Mouse (Mus musculus) left cerebral cortex, adult 9 months (tissue): ENCODE measurements around the gene Hist1h2ad.
"Not testable (repeated sequence)": the region's sequence is repeated elsewhere in the genome, so short reads cannot be mapped to it uniquely, and the experiment has no call there.

ENCODE experiments used
- DNase-seq, 2 experiments: peaks; one replicate each; pipeline ENCODE4 v3.0.0; 2022; ENCODE audit warnings: low spot score in 2 of 2

Gene Hist1h2ad

DNA sequence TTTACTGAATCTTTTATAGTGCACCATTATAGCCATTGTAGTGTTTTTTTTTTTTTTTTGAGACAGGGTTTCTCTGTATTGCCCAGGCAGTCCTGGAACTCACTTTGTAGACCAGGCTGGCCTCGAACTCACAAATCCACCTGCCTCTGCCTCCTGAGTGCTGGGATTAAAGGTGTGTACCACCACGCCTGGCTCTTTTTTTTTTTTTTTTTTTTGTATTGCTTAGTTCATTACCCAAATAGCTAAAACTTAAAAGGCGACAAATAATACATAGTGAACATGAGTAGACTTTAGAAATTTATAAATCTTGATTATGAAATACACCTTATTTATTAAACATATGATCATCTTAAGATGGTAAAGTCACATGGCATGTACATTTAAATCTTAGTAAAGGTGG lies 32.7 kb upstream of the Hist1h2ad start:
- no peak for DNase-seq

DNA sequence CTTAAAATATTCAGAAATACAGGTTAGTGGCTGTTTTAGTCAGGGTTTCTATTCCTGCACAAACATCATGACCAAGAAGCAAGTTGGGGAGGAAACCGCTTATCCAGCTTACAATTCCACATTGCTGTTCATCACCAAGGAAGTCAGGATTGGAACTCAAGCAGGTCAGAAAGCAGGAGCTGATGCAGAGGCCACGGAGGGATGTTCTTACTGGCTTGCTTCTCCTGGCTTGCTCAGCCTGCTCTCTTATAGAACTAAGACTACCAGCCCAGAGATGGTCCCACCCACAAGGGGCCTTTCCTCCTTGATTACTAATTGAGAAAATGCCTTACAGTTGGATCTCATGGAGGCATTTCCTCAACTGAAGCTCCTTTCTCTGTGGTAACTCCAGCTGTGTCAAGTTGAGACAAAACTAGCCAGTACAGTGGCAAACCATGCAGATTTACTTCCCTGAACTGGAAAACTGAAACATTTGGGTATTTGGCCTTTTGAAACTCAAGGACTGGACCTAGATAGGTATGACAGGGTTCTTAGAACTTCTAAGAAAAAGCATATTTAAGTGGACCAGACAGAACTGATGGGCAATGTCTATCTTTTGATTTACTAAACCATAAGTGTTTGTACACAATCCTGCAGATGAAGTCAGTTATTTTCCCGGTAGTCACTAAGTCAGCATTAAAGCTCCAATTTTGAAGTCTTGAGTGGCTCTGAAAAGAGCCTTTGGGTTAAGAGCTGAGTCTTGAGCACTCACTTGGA lies 31.8 kb upstream of the Hist1h2ad start:
- not testable (repeated sequence) for DNase-seq

DNA sequence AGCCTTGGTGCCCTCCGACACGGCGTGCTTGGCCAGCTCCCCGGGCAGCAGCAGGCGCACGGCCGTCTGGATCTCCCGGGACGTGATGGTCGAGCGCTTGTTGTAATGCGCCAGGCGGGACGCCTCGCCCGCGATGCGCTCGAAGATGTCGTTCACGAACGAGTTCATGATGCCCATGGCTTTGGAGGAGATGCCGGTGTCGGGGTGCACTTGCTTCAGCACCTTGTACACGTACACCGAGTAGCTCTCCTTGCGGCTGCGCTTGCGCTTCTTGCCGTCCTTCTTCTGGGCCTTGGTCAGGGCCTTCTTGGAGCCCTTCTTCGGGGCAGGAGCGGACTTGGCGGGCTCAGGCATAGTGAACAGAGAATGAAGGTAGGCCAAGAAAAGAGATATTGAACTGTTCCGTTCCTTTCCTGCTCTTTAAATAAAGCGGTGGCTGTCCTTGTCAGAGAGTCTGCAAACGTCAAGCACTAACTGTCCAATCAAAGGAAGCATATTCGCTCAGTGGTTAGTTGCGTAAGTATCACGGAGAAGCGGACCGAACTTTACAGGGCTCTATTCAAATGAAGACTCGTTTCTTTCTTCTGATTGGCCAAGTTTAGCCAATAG lies 31.1 kb upstream of the Hist1h2ad start, which contains the start of gene Hist1h2bh:
Hist1h2bh (minus strand) TSS at position 394 of the 609 bp plus-strand sequence.
- DNase-seq = peak; percentile 82 to 86

DNA sequence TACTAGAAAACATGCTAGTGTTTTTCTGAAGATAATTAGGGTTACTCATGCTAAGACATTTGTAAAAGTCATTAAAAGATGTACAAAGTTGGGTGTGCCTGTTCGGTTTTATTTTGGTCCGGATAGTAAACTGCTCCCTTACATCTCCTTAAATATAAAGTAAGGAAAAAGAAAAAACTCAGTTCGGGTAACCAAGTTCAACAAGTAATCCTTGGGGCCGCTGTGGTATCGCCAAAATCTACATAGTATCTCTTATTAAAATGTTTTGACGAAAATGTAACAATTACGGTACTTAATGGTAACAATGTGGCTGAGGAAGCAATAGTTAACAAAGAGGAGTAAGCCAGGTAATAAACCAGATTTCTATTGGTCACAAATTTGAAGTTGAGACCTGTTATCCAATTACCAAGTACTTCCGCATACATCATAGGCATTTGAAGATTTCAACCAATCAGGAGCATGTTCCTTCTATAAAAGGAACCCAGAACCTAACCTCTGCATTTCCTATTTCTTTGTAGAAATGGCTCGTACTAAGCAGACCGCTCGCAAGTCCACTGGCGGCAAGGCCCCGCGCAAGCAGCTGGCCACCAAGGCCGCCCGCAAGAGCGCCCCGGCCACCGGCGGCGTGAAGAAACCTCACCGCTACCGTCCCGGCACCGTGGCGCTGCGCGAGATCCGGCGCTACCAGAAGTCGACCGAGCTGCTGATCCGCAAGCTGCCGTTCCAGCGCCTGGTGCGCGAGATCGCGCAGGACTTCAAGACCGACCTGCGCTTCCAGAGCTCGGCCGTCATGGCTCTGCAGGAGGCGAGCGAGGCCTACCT lies 30.0 kb upstream of the Hist1h2ad start, which contains the start of gene Hist1h3f:
Hist1h3f (plus strand) TSS at position 88 of the 822 bp plus-strand sequence.
- peak; percentile 88 to 91 for DNase-seq

DNA sequence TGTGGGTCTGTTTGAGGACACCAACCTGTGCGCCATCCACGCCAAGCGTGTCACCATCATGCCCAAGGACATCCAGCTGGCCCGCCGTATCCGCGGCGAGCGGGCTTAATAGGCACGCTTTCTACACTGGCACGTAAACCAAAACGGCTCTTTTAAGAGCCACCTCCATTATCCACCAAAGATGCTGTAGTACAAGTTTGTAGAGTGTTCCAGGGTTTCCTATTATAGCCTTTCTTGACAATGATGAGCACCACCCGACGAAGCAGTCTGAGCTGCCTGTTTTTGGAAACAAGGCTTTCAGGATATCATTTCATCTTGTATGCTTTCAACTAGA lies 29.4 kb upstream of the Hist1h2ad start:
- DNase-seq = not testable (repeated sequence)

DNA sequence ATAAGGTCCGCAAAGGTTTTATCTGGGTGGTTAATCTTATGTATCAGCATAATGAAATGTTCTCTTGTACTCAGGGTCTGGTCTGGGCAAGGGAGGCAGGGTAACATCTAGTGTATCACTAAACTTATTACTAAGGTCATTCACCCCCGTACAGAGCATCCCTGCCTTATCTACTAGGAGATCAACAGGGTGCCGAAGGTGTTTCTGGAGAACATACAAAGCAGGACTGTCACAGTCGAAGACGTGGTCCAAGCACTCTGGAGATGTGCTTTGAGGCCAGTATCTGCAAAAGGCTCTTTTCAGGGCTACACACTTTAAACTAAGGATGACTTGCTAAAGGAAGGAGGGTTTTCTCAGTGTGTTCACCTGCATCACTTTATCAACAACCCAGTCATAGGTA lies 27.5 kb upstream of the Hist1h2ad start:
- no peak for DNase-seq

DNA sequence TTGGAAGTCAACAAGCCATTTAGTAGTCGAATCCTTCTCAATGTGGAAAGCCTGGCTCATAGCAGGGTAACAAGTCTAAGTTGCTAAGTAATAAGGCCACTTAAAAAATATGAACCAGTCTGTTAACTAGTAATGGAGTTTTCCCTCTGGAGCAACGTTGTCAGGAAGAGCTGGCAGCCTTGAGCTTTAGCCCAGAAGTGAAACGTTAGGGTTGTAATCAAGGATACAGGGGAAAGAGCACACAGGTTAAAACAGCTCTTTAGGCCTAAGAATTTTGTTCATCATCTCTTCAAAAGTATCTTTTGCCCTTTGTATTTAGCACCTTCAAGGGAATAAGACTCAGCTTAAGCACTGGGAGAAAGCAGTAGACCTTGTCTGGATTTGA lies 23.4 kb upstream of the Hist1h2ad start:
- no peak for DNase-seq

DNA sequence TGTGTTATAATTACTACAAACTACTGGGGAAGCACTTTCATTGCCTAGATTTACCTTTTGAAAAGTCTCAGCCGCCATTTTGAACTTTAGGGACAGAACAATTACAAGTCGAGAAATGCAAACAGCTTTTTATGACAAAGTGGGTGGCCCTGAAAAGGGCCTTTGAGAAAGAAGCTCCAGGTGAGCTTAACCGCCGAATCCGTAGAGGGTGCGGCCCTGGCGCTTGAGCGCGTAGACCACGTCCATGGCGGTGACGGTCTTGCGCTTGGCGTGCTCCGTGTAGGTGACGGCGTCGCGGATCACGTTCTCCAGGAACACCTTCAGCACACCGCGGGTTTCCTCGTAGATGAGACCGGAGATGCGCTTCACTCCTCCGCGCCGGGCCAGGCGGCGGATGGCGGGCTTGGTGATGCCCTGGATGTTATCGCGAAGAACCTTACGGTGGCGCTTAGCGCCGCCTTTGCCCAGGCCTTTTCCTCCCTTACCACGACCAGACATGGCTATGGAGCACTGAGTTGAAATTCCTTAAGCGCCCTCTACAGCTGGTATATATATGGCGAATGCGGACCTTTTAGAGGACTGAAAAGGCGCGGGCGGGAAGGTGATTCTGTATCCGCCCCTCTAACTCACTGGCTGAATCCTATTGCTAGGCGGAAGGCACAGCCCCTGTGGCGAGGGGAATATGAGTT lies 22.9 kb upstream of the Hist1h2ad start, which contains the start of gene Hist1h4f:
Hist1h4f (minus strand) TSS at position 503 of the 689 bp plus-strand sequence.
- peak; percentile 89 to 96 for DNase-seq

DNA sequence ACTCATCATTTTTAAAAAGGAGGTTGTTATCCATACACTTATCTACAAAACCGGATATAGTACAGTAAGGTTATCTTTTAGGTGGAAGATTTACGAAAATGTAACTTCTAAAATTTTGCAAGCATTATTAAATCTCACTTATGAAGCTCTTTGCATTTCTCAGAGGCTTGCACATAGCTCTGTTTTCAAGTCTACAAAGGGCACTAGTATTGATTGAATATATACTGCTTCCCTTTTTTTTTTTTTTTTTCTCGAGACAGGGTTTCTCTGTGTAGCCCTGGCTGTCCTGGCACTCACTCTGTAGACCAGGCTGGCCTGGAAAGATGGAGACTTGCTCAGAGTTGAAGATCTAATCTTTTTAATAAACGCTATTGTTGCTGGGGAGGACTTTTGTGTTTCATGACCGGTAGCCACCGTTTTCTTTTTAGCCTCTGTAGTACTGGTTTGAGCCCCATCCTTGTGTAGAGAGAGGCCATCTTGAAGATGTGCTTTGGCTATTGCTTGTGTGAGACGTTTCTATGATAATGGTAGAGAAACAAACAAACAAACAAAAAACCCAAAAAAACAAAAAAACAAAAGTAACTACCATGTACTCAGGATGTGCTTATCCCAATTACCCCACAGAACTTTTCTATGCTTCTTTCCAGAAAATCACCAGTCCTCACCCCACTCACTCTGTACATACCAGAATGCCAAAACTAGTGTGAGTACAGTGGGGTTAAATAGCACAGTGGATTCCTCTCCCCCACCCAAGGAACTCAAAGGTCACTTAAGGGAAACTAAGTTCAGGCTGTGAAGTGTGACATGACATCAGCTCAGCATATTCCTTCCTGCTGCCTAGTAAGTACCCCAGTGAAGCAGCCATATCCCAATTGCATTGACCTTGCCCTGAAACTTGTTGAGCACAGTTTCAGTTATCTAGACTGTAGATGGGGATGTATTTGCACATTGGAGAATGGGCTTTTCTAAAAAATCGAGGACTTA lies 22.0 kb upstream of the Hist1h2ad start:
- no peak for DNase-seq

DNA sequence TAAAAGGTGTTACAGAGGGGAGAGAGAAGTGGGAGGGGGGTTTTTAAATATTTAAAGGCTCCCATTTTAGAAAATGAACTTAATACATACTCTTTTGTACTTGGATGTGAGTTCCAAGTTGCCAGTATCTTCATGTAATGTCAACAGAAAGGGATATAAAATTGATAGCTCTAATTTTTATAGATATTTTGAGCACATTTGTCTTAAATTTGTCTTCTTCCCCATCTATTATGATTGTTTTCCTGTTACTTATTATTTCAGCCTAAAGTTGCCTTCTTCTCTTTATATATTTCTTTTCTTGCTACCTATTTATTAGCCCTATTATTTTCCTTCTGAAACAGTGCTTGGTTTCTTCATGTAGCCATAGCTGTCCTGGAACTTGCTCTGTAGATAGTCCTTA lies 21.2 kb upstream of the Hist1h2ad start, which contains the start of gene Hist1h1d:
Hist1h1d (plus strand) TSS at position 301 of the 400 bp plus-strand sequence.
- DNase-seq = no peak

DNA sequence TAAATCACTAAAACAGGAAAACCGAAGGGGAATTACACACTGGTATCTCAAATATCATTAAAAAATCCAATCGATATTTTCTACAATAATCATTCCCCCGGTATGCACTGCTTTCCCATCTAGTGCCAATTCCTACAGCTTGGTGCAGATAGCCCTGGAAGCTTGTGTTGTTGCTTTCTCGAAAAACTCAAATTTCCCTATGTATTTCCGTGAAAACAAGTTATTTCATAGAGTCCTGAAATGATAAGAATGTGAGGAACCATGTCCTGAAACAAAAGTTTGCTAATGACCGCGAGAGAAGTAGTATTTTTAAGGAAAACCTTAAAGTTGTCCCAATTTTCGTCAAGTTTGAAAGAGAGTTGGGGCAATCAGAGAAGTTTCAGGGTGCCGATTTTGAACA lies 19.8 kb upstream of the Hist1h2ad start:
- DNase-seq = no peak

DNA sequence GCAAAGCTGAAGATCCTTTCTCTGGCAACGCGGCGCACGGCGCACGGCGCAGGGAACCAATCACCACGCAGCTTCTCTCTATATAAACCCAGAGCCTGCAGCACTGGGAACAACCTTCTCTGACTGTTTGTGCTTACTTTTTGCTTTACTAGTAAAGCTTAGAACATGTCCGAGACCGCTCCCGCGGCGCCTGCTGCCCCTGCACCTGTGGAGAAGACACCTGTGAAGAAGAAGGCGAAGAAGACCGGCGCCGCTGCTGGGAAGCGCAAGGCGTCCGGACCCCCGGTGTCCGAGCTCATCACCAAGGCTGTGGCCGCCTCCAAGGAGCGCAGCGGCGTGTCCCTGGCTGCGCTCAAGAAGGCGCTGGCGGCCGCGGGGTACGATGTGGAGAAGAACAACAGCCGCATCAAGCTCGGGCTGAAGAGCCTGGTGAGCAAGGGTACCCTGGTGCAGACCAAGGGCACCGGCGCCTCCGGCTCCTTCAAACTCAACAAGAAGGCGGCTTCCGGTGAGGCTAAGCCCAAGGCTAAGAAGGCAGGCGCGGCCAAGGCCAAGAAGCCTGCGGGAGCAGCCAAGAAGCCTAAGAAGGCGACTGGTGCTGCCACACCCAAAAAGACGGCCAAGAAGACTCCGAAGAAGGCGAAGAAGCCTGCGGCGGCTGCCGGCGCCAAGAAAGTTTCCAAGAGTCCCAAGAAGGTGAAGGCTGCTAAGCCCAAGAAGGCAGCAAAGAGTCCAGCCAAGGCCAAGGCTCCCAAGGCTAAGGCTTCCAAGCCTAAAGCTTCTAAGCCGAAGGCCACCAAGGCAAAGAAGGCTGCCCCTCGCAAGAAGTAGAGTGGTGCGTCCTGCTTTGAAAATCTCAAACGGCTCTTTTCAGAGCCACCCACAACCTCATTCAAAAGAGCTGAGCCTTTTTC lies 19.0 kb upstream of the Hist1h2ad start:
- DNase-seq = peak; percentile 62 to 82

DNA sequence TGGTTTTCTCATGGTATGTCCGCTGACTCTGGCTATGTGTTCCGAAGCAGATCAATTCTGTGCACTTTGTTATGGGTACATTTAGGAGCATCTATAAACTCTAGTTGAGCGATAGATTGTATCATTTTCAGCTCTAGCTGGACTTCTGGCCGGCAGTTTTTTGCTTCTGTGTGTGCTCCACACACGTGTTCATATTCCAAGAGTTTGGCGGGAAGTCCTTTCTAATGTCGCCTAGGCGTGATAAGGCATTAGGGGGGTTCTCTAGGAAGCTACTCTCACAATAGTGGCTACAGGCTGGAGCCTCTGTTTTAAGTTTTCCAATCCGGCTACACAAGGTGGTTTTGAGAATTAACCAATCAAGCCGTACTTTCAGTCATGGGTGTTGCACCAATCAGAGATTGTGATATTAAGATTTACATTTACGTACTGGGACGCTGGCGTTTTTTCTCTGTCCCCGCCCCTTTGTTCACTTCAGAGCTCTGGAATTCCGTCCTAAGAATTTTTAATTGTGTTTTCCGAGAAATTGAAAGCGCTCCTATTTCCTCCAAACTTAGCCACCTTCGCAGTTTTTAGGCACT lies 18.3 kb upstream of the Hist1h2ad start:
- peak; percentile 80 to 81 for DNase-seq

DNA sequence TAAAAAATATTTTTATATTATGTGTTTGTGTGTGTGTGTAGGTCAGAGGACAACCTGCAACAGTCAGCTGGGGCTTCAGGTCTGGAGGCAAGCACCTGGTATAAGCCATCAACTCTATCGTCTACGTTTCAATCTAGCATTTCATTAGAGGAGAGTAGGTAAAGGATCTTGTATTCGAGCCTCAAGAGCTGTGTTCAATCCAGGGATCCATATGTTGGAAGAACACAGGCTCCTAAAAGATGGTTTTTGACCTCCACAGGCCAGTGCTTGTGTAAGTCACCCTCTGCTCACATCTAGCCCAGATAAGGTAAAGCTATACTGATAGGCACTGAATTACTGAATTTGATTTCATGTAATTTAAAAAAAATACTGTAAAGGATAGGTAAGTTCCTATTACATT lies 17.3 kb upstream of the Hist1h2ad start:
- no peak for DNase-seq

DNA sequence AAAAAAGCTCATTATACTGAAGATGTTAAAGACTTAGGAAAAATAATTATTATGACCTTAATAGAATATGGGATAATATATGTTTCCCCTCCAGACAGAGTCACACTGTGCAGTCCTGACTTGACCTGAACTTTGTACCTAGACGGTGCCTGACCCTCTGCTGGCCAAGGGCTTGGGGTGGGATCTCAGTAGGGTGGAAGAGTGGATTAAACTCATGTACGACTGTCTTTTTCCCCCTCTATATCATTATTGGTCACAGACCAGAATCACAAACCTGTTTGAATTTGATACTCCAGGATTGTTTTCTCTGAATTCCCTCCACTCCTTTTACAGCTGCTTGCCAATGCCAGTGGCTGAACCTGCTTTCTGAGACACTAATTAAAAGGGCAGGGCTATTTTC lies 13.5 kb upstream of the Hist1h2ad start:
- not testable (repeated sequence) for DNase-seq

DNA sequence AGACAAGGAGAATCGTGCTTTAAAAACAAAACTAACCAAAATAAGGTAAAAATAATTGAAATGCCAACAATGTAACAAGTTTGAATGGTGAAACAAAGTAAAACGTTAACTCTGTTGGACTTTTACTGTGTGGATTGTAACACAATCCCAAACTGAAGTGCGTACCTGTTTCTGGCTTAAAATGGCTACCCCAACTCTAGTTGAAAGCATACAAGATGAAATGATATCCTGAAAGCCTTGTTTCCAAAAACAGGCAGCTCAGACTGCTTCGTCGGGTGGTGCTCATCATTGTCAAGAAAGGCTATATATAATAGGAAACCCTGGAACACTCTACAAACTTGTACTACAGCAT lies 12.7 kb upstream of the Hist1h2ad start:
- DNase-seq = not testable (repeated sequence)

DNA sequence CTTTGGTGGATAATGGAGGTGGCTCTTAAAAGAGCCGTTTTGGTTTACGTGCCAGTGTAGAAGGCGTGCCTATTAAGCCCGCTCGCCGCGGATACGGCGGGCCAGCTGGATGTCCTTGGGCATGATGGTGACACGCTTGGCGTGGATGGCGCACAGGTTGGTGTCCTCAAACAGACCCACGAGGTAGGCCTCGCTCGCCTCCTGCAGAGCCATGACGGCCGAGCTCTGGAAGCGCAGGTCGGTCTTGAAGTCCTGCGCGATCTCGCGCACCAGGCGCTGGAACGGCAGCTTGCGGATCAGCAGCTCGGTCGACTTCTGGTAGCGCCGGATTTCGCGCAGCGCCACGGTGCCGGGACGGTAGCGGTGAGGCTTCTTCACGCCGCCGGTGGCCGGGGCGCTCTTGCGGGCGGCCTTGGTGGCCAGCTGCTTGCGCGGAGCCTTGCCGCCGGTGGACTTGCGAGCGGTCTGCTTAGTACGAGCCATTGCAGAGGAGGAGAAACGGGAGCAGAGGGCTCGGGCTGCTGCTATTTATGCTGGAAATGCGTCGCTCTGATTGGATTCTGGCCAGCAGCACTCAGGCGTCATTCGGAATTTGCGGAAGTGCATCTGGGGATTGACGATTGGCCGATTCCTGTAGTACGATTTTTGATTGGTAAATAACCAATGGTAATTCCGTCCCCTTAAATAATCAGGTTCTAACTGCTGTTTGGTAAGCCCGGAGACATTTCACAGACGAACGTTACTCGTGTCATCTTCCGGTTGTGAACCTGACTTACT lies 12.1 kb upstream of the Hist1h2ad start, which contains the start of gene Hist1h3e:
Hist1h3e (minus strand) TSS at position 487 of the 777 bp plus-strand sequence.
- DNase-seq = peak; percentile 95 to 97
